In genomic region chr13:68783096-68783495, GRCm38 (mm10) we compare ENCODE assay signal across 16 mouse cellular contexts.
"Had no signal": no experiment of that assay in that cellular context is flagged by ENCODE, and none has a peak within 500 bp of the region (broad histone marks: within the 10 kb centered on the region; RNA-seq: fewer than 3 reads in every experiment).

No protein-coding gene starts in this region.

- H3K27me3 ChIP-seq: neural tube, embryonic 13.5 days; neural tube, embryonic 15.5 days; stomach, embryonic 15.5 days had no signal

- H3K27ac ChIP-seq: neural tube, embryonic 13.5 days; neural tube, embryonic 15.5 days; stomach, embryonic 15.5 days; stomach, postnatal 0 days had no signal

- H3K4me2 ChIP-seq: neural tube, embryonic 13.5 days; neural tube, embryonic 15.5 days; stomach, embryonic 15.5 days had no signal

- H3K4me1 ChIP-seq: neural tube, embryonic 13.5 days; neural tube, embryonic 15.5 days; stomach, embryonic 15.5 days had no signal

- H3K4me3 ChIP-seq: neural tube, embryonic 13.5 days; neural tube, embryonic 15.5 days; stomach, embryonic 15.5 days had no signal

- H3K36me3 ChIP-seq: neural tube, embryonic 13.5 days; neural tube, embryonic 15.5 days; stomach, embryonic 15.5 days had no signal

- H3K9me3 ChIP-seq: neural tube, embryonic 13.5 days; neural tube, embryonic 15.5 days; stomach, embryonic 15.5 days had no signal

- DNase-seq: retina, postnatal 1 day; right cerebral cortex, adult 18-20 months; right cerebral cortex, postnatal 14 days; right cerebral cortex, postnatal 25 days; right cerebral cortex, postnatal 4 days; spleen, adult 18-20 months; thymus, adult 18-20 months; thymus, adult 2 months; thymus, postnatal 14 days; thymus, postnatal 25 days; thymus, postnatal 36 days; thymus, postnatal 4 days had no signal

- H3K9ac ChIP-seq: neural tube, embryonic 13.5 days; neural tube, embryonic 15.5 days; stomach, embryonic 15.5 days had no signal
